Mouse (Mus musculus) kidney, adult 2 months (tissue): ENCODE measurements around the gene Neurod4.

ENCODE experiments used
- CTCF ChIP-seq: fragments of 200-500 bp; conservative IDR thresholded peaks from 2 replicates; pipeline ENCODE4 v1.5.1; 2011; ENCODE audit warnings: low read depth, mild to moderate bottlenecking, control low read depth, low read length, moderate library complexity, mixed read lengths; ENCODE audit not compliant: insufficient read depth, insufficient read length
- POLR2A ChIP-seq: fragments of 200-500 bp; IDR thresholded peaks from one replicate; pipeline ENCODE4 v1.6.1; 2011; ENCODE audit warnings: low read depth, low read length, control low read depth

DNA sequence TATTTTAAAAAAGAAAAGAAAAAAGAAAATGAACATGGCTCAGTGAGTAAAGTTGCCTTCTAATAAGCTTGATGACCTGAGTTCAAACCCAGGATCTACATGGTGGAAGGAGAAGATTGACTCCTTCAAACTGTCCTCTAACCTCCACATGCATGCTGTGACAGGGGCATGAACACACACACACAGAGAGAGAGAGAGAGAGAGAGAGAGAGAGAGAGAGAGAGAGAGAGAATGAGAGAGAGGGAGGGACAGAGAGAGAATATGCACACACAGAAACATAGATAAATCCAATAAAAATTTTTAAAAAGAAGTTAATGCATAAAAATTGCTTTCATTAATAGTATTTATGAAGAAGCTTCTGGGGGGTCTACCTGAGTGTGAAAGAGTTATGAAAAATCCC, 42.0 kb upstream of the Neurod4 start:
- TF ChIP-seq POLR2A, result no peak
- no peak for TF ChIP-seq CTCF
